Mouse (Mus musculus) urinary bladder, adult 18-20 months (tissue): ENCODE results near the gene Scrn3.

Experiments
- DNase-seq, 2 experiments: peaks; one replicate each; pipeline ENCODE4 v3.0.0; 2022; ENCODE audit warnings: low spot score in 2 of 2, mixed read lengths in 2 of 2

Gene Scrn3

DNA sequence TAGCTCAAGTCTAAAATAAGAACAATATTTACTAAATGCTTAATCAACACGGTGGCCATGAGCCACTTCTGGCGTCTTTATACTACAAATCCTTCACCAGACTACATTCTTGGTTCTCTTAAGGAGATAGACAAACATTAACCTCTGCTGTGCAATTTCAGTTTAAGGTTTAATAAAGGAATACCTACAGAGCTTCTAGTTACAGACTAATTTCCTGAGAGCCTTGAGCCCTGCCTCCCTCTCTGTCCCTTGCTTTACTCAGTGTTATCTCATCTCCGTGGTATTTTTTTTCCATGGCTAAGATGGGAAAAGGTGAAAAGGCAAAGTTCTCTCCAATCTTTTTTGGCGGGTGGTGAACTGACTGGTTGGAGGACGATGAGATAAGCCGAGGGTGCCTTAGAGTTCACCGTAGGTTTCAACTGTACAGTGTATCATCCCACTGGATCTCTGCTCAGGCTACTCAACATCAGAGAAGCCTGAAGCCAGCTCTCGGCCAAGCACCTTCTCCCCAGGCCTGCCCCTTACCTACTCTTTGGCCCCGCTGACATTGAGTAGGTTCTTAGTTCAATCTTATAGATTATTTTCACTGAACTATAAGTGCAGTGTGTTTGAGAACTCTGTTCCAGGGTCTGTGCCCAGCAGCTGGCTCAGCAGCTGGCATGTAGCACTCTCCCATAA, 68.0 kb downstream of the Scrn3 start:
- no peak for DNase-seq

GRCm38 (mm10) chr2:73385172-73385571, 72.8 kb downstream of the Scrn3 start:
- no peak for DNase-seq

GRCm38 (mm10) chr2:73385641-73386355, 73.4 kb downstream of the Scrn3 start:
- DNase-seq = no peak

DNA sequence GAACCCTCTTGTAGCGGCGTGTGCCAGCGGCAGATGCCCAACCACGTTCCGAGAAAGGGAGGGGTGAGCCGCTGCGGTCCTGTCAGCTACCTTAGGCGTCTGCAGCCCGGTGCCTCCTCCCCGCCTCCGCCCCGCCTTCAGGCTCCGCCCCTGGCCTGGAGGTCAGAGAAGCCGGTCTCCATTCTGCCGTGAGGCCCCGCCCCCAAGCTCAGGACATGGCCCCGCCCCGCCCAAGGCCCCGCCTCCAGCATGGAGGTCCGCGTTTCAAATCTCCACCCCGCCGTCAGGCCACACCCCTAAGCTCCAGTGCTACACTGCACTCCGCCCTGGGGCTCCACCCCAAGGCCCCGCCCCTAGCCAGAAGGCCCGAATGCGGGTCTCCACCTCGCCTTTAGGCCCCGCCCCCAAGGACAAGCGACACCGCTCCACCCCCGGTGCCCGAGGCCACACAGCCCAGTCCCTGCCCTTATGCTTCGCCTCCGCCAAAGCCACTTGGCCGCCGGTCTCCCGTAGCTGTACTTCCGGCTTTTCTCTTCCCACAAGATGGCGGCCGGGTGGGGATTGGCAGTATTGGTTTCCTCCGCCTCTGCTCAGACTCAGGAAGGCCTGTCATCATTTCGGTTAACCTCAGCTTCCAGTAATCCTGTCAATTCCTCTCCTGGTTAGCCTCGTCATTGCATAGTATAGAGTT, 74.1 kb downstream of the Scrn3 start, which contains the start of gene Gpr155:
Gene Gpr155 (minus strand): TSS at position 217 of the 691 bp plus-strand sequence.
- DNase-seq = peak; percentile 99 to 100
